ENCODE assay signal across 8 mouse cellular contexts in the genomic region with DNA sequence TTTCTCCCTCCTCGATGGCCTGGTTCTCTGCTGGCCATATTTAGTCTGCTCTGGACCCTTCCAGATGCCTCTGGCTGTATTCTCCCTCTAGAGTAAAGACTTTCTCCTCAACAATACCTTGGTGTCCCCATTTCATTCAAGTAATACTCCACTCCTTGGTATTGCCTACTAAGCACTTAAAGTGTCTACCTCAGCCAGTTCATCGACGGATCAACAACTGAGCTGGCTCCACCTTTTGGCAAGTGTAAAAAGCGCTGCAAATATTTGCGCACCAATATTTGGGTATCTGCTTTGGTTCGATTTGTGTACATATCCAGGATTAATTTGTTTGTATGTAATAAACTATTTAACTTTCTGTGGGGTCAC. TPM values are rescaled to one million over a fixed set of nuclear protein-coding genes. Genes with fewer than 3 reads are reported as not detected.
DNase-seq lines count a peak whose midpoint lies in the region; ATAC-seq and TF ChIP-seq lines count a peak whose summit lies in the region.

No protein-coding gene starts in this region.

- whole genome bisulfite sequencing in liver, embryonic 13.5 days (ENCODE audit: insufficient replicate concordance): 16% methylated on average over 6 of the region's 6 CpGs

- TF ChIP-seq CTCF in gastrocnemius, adult 2 months (IDR thresholded peaks at IDR 0.05): no peak

- intact Hi-C loops in gastrocnemius, adult 2 months (cut with DNase I): loop anchor here (2.0 kb wide), 1 partner anchor 28 kb away; no protein-coding TSS in a partner anchor

- H3K9me3 ChIP-seq in liver, embryonic 13.5 days (replicated peaks): no peaks in the 10 kb centered on the region

- peaks cover 41% of the 10 kb centered on the region for H3K4me1 ChIP-seq in liver, embryonic 13.5 days (replicated peaks)

- ATAC-seq in erythroid progenitor cell, adult 5-6 weeks (replicated peaks; ENCODE audit: low FRiP score, poor library complexity, severe bottlenecking): peak; percentile 36
- ATAC-seq in liver, embryonic 13.5 days (ENCODE audit: low read depth): no peak

- peak overlapping the region; percentile 79 for H3K4me3 ChIP-seq in gastrocnemius, adult 2 months
- peak overlapping the region; percentile 73 for H3K4me3 ChIP-seq in liver, embryonic 13.5 days (replicated peaks)

- peak overlapping the region; percentile 94 for H3K4me2 ChIP-seq in liver, embryonic 13.5 days

- no peaks in the 10 kb centered on the region for H3K36me3 ChIP-seq in liver, embryonic 13.5 days

- no peaks in the 10 kb centered on the region for H3K27me3 ChIP-seq in liver, embryonic 13.5 days

- H3K27ac ChIP-seq in gastrocnemius, adult 2 months: peak overlapping the region; percentile 85
- H3K27ac ChIP-seq in liver, embryonic 13.5 days: peak overlapping the region; percentile 96

- peak overlapping the region; percentile 57 for H3K9ac ChIP-seq in liver, embryonic 13.5 days

- DNase-seq in gastrocnemius, adult 2 months: no peak
- DNase-seq in gastrocnemius, postnatal 10 days: no peak
- peak; percentile 78 for DNase-seq in CD4-positive, CD25-positive, alpha-beta regulatory T cell, adult 2 months (ENCODE audit: low read depth, low spot score)
- no peak for DNase-seq in liver, embryonic 13.5 days
- DNase-seq in thymus, postnatal 14 days: peak; percentile 53
- DNase-seq in testis, postnatal 14 days (ENCODE audit: low spot score): no peak
- DNase-seq in right cerebral cortex, postnatal 14 days: no peak

RNA-seq across cellular contexts. Expression of a gene that starts 27.0 kb away (rescaled TPM):
- 1 to 10 TPM; 7.4 to 9.1 TPM for total RNA-seq in gastrocnemius, adult 2 months (2021)
- total RNA-seq in gastrocnemius, postnatal 10 days (2021): 10 to 100 TPM; 55.2 to 56.7 TPM
- total RNA-seq in erythroid progenitor cell, adult 5-6 weeks (2015; ENCODE audit: low replicate concordance): 13.7 and 18.9 TPM in 2 replicates
- 9.4 and 13.2 TPM in 2 replicates for total RNA-seq in erythroid progenitor cell, adult 5-6 weeks (2017; ENCODE audit: low replicate concordance)
- 73.7 and 106 TPM in 2 replicates for polyA plus RNA-seq in liver, embryonic 13.5 days (2015; fragmentation: Nextera tagmentation; extraction: Ambion mirVana)

Comparison
In these comparisons a context has a peak if more than half of its experiments do, and no peak if none do; other contexts are left out.
1. DNase-seq: peak in CD4-positive, CD25-positive, alpha-beta regulatory T cell, adult 2 months (single experiment) and thymus, postnatal 14 days (single experiment); none in gastrocnemius, adult 2 months (single experiment), gastrocnemius, postnatal 10 days (single experiment), liver, embryonic 13.5 days (single experiment), testis, postnatal 14 days (single experiment) and right cerebral cortex, postnatal 14 days (single experiment).